9 mouse cellular contexts compared by ENCODE assay signal in the genomic region with DNA sequence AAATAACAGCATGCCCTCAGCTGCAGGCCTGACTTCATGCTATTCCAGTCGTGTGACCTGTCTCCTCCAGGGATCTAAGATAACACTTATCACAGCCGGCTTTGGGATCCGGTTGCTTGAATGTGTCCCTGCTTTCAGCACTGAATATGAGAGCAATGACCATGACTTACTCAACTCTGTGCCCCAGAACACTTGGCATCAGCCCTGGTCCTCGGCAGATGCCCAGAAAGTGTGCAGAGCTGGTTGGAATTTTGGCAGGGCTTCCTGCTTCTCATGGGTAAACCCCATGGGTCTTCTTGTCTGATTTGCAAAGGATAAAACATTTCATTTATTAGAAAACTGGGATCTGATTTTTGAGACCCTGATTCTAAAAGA.
A peak's percentile ranks its signal among the peaks of the same experiment; 100 is the strongest.
DNase-seq lines count a peak whose midpoint lies in the region; ATAC-seq lines count a peak whose summit lies in the region.
"Had no signal": no experiment of that assay in that cellular context is flagged by ENCODE, and none has a peak within 500 bp of the region (broad histone marks: within the 10 kb centered on the region; RNA-seq: fewer than 3 reads in every experiment).

No protein-coding gene starts in this region.

- H3K27ac ChIP-seq in liver, embryonic 11.5 days (ENCODE audit: low read depth, low read length) = no peak overlapping the region
- H3K27ac ChIP-seq: kidney, postnatal 0 days had no signal

- no peaks in the 10 kb centered on the region for H3K36me3 ChIP-seq in liver, embryonic 11.5 days (ENCODE audit: control insufficient read depth, insufficient read depth, low read length)

- no peak for ATAC-seq in megakaryocyte progenitor cell, adult 5-6 weeks (replicated peaks; ENCODE audit: poor library complexity)
- ATAC-seq in liver, embryonic 11.5 days (replicated peaks; ENCODE audit: low FRiP score) = no peak

- intact Hi-C loops in heart, postnatal 14 days (cut with DNase I) = no loop called here

- no peak overlapping the region for H3K9ac ChIP-seq in liver, embryonic 11.5 days (ENCODE audit: low read depth, low read length)

- H3K4me1 ChIP-seq in liver, embryonic 11.5 days (replicated peaks; ENCODE audit: control insufficient read depth, insufficient read depth, low read length) = no peaks in the 10 kb centered on the region

- no peak overlapping the region for H3K4me2 ChIP-seq in liver, embryonic 11.5 days

- no peaks in the 10 kb centered on the region for H3K27me3 ChIP-seq in liver, embryonic 11.5 days (replicated peaks; ENCODE audit: control insufficient read depth, insufficient read depth, low read length)

- DNase-seq in frontal cortex, postnatal 10 days (ENCODE audit: low spot score in 2 of 2) = peak; percentile 15 to 38
- no peak for DNase-seq in frontal cortex, postnatal 25 days (ENCODE audit: low spot score in 2 of 2)
- DNase-seq in testis, postnatal 14 days (ENCODE audit: low spot score) = peak; percentile 35
- no peak for DNase-seq in testis, postnatal 10 days (ENCODE audit: low spot score)
- peak; percentile 7 to 30 for DNase-seq in heart, postnatal 14 days
- DNase-seq in lung, postnatal 4 days = no peak
- DNase-seq in liver, embryonic 11.5 days (ENCODE audit: low spot score) = no peak

- WGBS in liver, embryonic 11.5 days = 63% methylated on average over 4 of the region's 4 CpGs

- no peaks in the 10 kb centered on the region for H3K9me3 ChIP-seq in liver, embryonic 11.5 days (ENCODE audit: control insufficient read depth, low read length)

- H3K4me3 ChIP-seq in liver, embryonic 11.5 days (ENCODE audit: low read depth, low read length) = no peak overlapping the region

Comparison
In these comparisons a context has a peak if more than half of its experiments do, and no peak if none do; other contexts are left out.
1. DNase-seq: peak in frontal cortex, postnatal 10 days (2 of 2), testis, postnatal 14 days (single experiment) and heart, postnatal 14 days (2 of 2); none in frontal cortex, postnatal 25 days (0 of 2), testis, postnatal 10 days (single experiment), lung, postnatal 4 days (0 of 2) and liver, embryonic 11.5 days (single experiment).